Mouse (Mus musculus) small intestine, adult 2 months (tissue): ENCODE data around the gene Adh1. TPM values are rescaled to one million over a fixed set of nuclear protein-coding genes. Genes with fewer than 3 reads are reported as not detected.

Experiments used
- H3K27ac ChIP-seq: fragments of 200-500 bp; 2 replicates; pipeline ENCODE4 v1.5.1; 2012; ENCODE audit warnings: low read depth, low read length, control low read depth, inconsistent platforms; ENCODE audit not compliant: insufficient read depth
- H3K27me3 ChIP-seq: fragments of 200-500 bp; 2 replicates; pipeline ENCODE4 v1.6.1; 2012; ENCODE audit warnings: mild to moderate bottlenecking, moderate library complexity, low read length, inconsistent platforms; ENCODE audit not compliant: control insufficient read depth, insufficient read depth
- H3K36me3 ChIP-seq: fragments of 200-500 bp; 2 replicates; pipeline ENCODE4 v1.6.1; 2012; ENCODE audit warnings: mild to moderate bottlenecking, low read length, control low read depth, inconsistent platforms; ENCODE audit not compliant: control insufficient read depth, insufficient read depth
- H3K4me1 ChIP-seq: fragments of 200-500 bp; 2 replicates; pipeline ENCODE4 v1.6.1; 2012; ENCODE audit warnings: low read length, inconsistent platforms, mixed read lengths; ENCODE audit not compliant: control insufficient read depth, insufficient read depth, insufficient read length
- H3K4me3 ChIP-seq: fragments of 200-500 bp; 2 replicates; pipeline ENCODE4 v1.5.1; 2012; ENCODE audit warnings: low read depth, mild to moderate bottlenecking, control low read depth, inconsistent platforms, low read length, moderate library complexity
- CTCF ChIP-seq: fragments of 200-500 bp; IDR thresholded peaks from 2 replicates; pipeline ENCODE4 v1.5.1; 2012; ENCODE audit warnings: low read depth, mild to moderate bottlenecking, control low read depth, inconsistent platforms, low read length, moderate library complexity, mixed read lengths; ENCODE audit not compliant: insufficient replicate concordance, insufficient read length; ENCODE audit errors: extremely low read depth
- POLR2A ChIP-seq: fragments of 200-500 bp; IDR thresholded peaks from 2 replicates; pipeline ENCODE4 v1.6.1; 2012; ENCODE audit warnings: low read depth, mild to moderate bottlenecking, control low read depth, inconsistent platforms, low read length, moderate library complexity
- WGBS: fragments of 180-500 bp; shearing (Covaris S2); methylation state at CpG from one replicate; pipeline ENCODE4 v1.1.7; 2018; 5-methylcytosine and 5-hydroxymethylcytosine counted together
- polyA plus RNA-seq: library from polyadenylated mRNA; depleted of rRNA; stranded (reverse); fragments of >200 nt; gene quantifications from 2 replicates; pipeline ENCODE4 v1.2.3, GENCODE M21; 2012

Adh1 gene
- polyA plus RNA-seq, 1 experiment, result 137 TPM

DNA sequence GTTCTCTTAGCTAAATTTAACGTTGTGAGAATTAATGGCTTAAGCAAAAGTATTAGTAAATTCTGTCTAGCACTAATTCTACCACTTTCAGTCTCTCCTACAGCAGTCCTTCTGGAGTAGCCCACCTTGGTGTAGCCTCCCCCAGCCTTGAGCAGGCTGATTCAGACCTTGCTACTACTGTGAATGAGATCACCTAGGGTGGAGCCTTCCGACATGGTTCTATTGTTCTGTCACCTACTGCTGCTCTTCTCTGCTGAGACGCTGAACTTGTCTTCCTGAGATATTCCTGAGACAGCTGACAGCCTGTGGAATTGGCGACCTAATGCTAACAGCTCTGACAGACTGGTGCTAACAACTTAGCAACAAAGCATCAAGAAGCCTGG is 43.7 kb downstream of the Adh1 start:
- no peaks in the 10 kb centered on the region for H3K36me3 ChIP-seq
- peaks cover 19% of the 10 kb centered on the region; the same call in 1 of the 2 replicates for H3K4me1 ChIP-seq
- TF ChIP-seq CTCF (no peak), POLR2A (no peak)
- no peaks in the 10 kb centered on the region for H3K27me3 ChIP-seq
- 0 out of 2 replicates have a peak overlapping the region, but pooled peaks have one; percentile 1 for H3K27ac ChIP-seq
- WGBS, result 36% methylated on average over 4 of the region's 4 CpGs
- H3K4me3 ChIP-seq, result no peak overlapping the region

DNA sequence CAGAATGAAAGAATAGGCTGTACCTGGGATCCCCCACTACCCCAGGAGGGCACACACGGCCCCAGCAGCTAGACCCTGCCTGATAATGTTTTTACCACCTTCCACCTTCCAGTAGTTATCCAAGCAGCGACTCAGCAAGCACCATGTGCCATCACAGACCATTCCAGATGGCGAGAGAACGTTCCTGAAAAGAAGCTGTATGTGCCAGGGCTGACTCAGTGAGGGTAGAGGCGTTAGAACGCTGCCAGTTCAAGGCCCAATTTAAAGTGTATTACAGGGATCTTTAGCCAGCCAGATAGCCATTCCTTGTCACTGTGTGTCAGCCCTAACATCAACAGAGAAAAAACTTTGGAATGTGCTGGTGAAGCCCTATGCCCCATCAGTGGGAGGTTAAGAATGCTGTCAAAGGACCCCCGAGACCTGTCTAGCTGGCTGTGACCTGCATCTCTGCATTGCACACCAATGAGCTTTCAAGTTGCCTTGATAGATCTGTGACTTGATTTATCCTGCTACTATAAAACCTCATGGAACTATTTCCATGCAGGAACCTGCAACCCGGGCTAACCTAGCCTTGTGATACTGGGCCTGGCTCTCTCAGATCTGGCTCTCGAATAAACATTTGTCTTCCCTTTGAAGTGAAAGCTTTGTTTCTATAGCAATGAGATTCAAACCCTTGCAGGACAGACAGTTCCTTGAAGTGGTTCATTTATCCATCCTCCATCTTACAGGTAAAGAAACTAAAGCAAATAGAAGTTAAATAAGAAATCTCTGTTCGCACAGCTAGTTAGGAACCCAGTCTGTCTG is 44.9 kb downstream of the Adh1 start:
- 47% methylated on average over 10 of the region's 10 CpGs for WGBS
- Histone ChIP-seq H3K27ac (no peak overlapping the region), H3K4me1 (peaks cover 23% of the 10 kb centered on the region), H3K4me3 (no peak overlapping the region), H3K36me3 (no peaks in the 10 kb centered on the region), H3K27me3 (no peaks in the 10 kb centered on the region)
- no peak for TF ChIP-seq CTCF
- TF ChIP-seq POLR2A, result no peak

DNA sequence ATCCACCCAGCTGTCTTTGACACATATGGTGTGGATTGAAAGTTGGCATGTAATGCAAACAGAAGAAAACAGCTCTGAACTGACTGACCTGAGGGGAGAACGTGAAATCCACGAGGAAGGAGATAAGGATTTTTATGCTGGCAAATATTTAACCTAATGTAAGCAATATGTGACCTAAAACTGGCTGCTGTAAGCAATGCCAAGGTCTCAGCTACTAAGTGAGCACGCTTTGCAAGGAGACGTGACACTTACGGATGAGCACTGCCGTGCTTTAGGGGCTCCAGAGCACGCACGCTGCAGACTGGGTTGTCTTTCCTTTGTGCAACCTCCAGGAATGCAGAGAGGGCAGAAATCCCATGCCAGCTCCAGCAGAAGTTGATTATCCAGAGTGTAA is 45.5 kb downstream of the Adh1 start:
- TF ChIP-seq CTCF, result no peak
- TF ChIP-seq POLR2A, result no peak
- no peaks in the 10 kb centered on the region for H3K27me3 ChIP-seq
- peak overlapping the region; percentile 34 for H3K4me3 ChIP-seq
- H3K36me3 ChIP-seq, result no peaks in the 10 kb centered on the region
- peaks cover 23% of the 10 kb centered on the region for H3K4me1 ChIP-seq
- no peak overlapping the region for H3K27ac ChIP-seq
- WGBS, result 14% methylated on average over 8 of the region's 8 CpGs

DNA sequence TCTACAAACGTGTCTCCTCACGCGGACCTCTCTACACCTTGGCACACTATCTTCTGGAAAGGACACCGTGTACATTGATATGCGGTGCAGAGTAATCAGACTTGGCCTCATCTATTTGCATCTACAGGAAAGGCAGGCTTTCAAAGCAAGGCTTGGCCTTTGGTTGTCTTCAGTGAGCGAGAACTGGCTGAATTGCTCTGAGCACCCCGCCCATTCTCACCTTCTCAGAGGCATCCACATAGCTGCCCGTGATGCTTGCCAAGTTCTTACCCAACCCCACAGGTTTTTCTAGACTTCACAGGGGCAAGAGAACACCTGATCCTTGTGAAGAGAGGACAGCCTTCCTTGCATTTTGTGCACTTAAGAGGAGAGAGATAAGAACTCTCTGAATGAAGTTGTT is 49.1 kb downstream of the Adh1 start:
- Histone ChIP-seq H3K27me3 (no peaks in the 10 kb centered on the region), H3K4me3 (no peak overlapping the region), H3K36me3 (no peaks in the 10 kb centered on the region), H3K4me1 (peaks cover 22% of the 10 kb centered on the region), H3K27ac (peak overlapping the region; percentile 95)
- no peak for TF ChIP-seq POLR2A
- TF ChIP-seq CTCF, result no peak
- 24% methylated on average over 8 of the region's 8 CpGs for WGBS

DNA sequence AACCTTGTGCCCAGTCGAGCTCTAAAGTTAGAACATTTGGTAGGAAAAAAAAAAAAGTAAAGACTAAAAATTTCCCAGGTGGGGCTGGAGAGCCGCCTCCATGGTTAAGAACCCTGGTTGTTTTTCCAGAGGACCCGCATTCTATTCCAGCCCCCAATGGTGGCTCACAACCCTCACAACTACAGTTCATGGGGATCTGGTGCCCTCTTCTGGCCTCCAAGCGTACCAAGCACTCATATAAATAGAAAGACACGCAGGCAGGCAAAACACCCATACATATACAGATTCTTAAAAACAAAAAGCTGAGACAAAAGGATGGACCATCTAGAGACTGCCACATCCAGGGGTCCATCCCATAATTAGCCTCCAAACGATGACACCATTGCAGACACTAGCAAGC is 50.2 kb downstream of the Adh1 start:
- H3K36me3 ChIP-seq, result no peaks in the 10 kb centered on the region

DNA sequence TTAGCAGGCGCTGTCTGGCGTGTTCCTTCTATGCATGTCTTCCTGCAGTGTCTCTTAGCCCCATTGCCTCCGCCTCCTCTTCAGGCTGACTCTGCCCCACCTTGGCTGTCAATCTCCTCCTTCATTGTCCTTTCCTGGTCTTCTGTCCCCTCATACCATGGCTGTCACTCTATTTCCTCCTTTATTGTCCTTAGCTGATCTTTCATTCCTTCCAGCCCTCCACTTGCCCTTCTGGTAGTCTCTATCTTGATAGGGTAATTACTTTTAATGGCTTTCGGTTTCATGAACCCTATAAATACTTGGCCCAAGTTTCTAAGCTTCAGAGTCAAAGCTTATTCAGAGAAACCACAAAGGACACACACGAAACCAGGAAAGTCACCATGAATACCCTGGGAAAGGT is 52.2 kb downstream of the Adh1 start, which contains the start of gene Adh6a:
Gene Adh6a (plus strand): TSS at position 322 of the 400 bp plus-strand sequence.
- H3K4me1 ChIP-seq, result peaks cover 14% of the 10 kb centered on the region
- H3K36me3 ChIP-seq, result peaks cover 4% of the 10 kb centered on the region
- no peak within 1 kb of the TSS; the same call in 1 of the 2 replicates for H3K4me3 ChIP-seq
- WGBS, result 27% methylated on average over 5 of the region's 5 CpGs
- no peaks in the 10 kb centered on the region for H3K27me3 ChIP-seq
- no peak for TF ChIP-seq CTCF
- no peak for TF ChIP-seq POLR2A
- H3K27ac ChIP-seq, result peak within 1 kb of the TSS; percentile 90

More for the DNA sequence above, 50.2 kb downstream of the Adh1 start:
- H3K27ac ChIP-seq, result peak overlapping the region; percentile 61; the same call in 1 of the 2 replicates
- H3K4me3 ChIP-seq, result no peak overlapping the region
- H3K4me1 ChIP-seq, result peaks cover 15% of the 10 kb centered on the region
- no peaks in the 10 kb centered on the region for H3K27me3 ChIP-seq
- WGBS, result 71% methylated on average over 6 of the region's 6 CpGs
- TF ChIP-seq POLR2A (no peak), CTCF (peak; percentile 74; the same call in 1 of the 2 replicates)

DNA sequence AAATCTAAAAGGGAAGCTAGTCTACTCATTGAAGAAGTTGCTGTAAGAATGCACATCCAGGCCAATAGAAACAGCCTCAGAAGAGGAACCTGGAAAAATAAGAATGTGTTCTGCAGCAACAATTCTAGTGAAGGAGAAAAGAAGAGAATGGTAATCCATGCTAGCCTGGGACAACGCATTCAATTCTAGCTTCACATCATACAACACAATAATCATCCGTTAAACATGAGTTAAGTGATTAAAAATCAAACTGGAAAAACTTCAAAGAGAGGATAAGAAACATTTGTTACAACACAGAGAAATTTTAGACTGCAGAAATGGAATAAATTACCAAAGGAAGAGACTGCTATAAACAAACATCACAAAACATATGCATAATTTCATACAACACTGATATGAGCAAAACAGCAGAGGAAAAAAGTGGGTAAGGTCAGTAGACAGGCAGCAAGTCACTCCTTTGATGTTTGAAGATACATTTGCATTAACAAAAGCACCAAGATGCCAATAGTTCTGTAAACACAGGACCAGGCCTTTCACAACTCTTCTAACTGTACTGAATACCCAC is 56.2 kb downstream of the Adh1 start:
- no peak overlapping the region for H3K27ac ChIP-seq
- no peak for TF ChIP-seq CTCF
- no peak for TF ChIP-seq POLR2A

More for the DNA sequence above, 56.2 kb downstream of the Adh1 start:
- no peak overlapping the region for H3K4me3 ChIP-seq
- H3K4me1 ChIP-seq, result peaks cover 7% of the 10 kb centered on the region; the same call in 1 of the 2 replicates
- no peaks in the 10 kb centered on the region for H3K27me3 ChIP-seq
- 88% methylated on average over 2 of the region's 2 CpGs for WGBS
- H3K36me3 ChIP-seq, result peaks cover 31% of the 10 kb centered on the region
